Mouse (Mus musculus) heart, postnatal 36 days (tissue): ENCODE measurements around the gene Grin3a. TPM values are rescaled to one million over a fixed set of nuclear protein-coding genes. Genes with fewer than 3 reads are reported as not detected.

ENCODE experiments used
- DNase-seq, 2 experiments: peaks; one replicate each; pipeline ENCODE4 v3.0.0; 2021 to 2022
- intact Hi-C: fragments of 180-260 bp; cut with DNase I; formaldehyde crosslinking; loops from one replicate; pipeline ENCODE4 v1.15.1; 2025
- total RNA-seq, 2 experiments: library from RNA; stranded (reverse); gene quantifications; 2 replicates each; pipeline ENCODE4 v1.2.3; 2021

The Grin3a gene
- total RNA-seq = under 1 TPM; 0.16 to 0.19 TPM

GRCm38 (mm10) chr4:49845612-49845985 is at the start of gene Grin3a:
TSS of gene Grin3a (minus strand) at chr4:49845744.
- peak; percentile 25 to 31 for DNase-seq
- intact Hi-C loops = loop anchor here (1.0 kb wide), 1 partner anchor 113 kb away; no protein-coding TSS in a partner anchor

- intact Hi-C loops = no loop called here
- DNase-seq = peak; percentile 7 to 16
These were observed 46.3 kb upstream of the Grin3a start for GRCm38 (mm10) chr4:49891835-49892301.

GRCm38 (mm10) chr4:49877084-49877483 is 31.5 kb upstream of the Grin3a start:
- DNase-seq = no peak
- intact Hi-C loops = no loop called here

GRCm38 (mm10) chr4:49860611-49861010 is 15.1 kb upstream of the Grin3a start:
- intact Hi-C loops = no loop called here
- no peak for DNase-seq

GRCm38 (mm10) chr4:49844828-49845611 is 524 bp downstream of the Grin3a start:
- intact Hi-C loops = loop anchor here (1.0 kb wide), 1 partner anchor 113 kb away; no protein-coding TSS in a partner anchor

GRCm38 (mm10) chr4:49844274-49844827 is 1.2 kb downstream of the Grin3a start:
- intact Hi-C loops = no loop called here
- DNase-seq = no peak

More at GRCm38 (mm10) chr4:49844828-49845611, 524 bp downstream of the Grin3a start:
- DNase-seq = peak in 1 of 2 experiments; percentile 1

- intact Hi-C loops = no loop called here
- no peak for DNase-seq
These were observed 1.8 kb downstream of the Grin3a start for GRCm38 (mm10) chr4:49843787-49844186.

- no peak for DNase-seq
- intact Hi-C loops = no loop called here
These were observed 13.5 kb downstream of the Grin3a start for GRCm38 (mm10) chr4:49832035-49832434.

- DNase-seq = no peak
These were observed 31.7 kb downstream of the Grin3a start for GRCm38 (mm10) chr4:49813852-49814251.

GRCm38 (mm10) chr4:49806791-49807190 is 38.8 kb downstream of the Grin3a start:
- DNase-seq = no peak
- intact Hi-C loops = no loop called here

More at GRCm38 (mm10) chr4:49813852-49814251, 31.7 kb downstream of the Grin3a start:
- intact Hi-C loops = no loop called here

GRCm38 (mm10) chr4:49799338-49799737 is 46.2 kb downstream of the Grin3a start:
- DNase-seq = no peak
- intact Hi-C loops = no loop called here

- intact Hi-C loops = no loop called here
- no peak for DNase-seq
These were observed 56.6 kb downstream of the Grin3a start for GRCm38 (mm10) chr4:49788971-49789370.

GRCm38 (mm10) chr4:49742847-49743246 is 102.7 kb downstream of the Grin3a start:
- DNase-seq = no peak
- intact Hi-C loops = no loop called here

GRCm38 (mm10) chr4:49741942-49742341 is 103.6 kb downstream of the Grin3a start:
- intact Hi-C loops = no loop called here
- no peak for DNase-seq

GRCm38 (mm10) chr4:49740796-49741766 is 104.5 kb downstream of the Grin3a start:
- DNase-seq = no peak
- intact Hi-C loops = no loop called here

- DNase-seq = no peak
- intact Hi-C loops = no loop called here
These were observed 106.0 kb downstream of the Grin3a start for GRCm38 (mm10) chr4:49739561-49739960.

- intact Hi-C loops = no loop called here
- no peak for DNase-seq
These were observed 116.2 kb downstream of the Grin3a start for GRCm38 (mm10) chr4:49729326-49729725.

- DNase-seq = no peak
- intact Hi-C loops = no loop called here
These were observed 121.6 kb downstream of the Grin3a start for GRCm38 (mm10) chr4:49723908-49724307.

GRCm38 (mm10) chr4:49691405-49692194 is 153.9 kb downstream of the Grin3a start:
- intact Hi-C loops = no loop called here
- DNase-seq = no peak
